In the genomic region with DNA sequence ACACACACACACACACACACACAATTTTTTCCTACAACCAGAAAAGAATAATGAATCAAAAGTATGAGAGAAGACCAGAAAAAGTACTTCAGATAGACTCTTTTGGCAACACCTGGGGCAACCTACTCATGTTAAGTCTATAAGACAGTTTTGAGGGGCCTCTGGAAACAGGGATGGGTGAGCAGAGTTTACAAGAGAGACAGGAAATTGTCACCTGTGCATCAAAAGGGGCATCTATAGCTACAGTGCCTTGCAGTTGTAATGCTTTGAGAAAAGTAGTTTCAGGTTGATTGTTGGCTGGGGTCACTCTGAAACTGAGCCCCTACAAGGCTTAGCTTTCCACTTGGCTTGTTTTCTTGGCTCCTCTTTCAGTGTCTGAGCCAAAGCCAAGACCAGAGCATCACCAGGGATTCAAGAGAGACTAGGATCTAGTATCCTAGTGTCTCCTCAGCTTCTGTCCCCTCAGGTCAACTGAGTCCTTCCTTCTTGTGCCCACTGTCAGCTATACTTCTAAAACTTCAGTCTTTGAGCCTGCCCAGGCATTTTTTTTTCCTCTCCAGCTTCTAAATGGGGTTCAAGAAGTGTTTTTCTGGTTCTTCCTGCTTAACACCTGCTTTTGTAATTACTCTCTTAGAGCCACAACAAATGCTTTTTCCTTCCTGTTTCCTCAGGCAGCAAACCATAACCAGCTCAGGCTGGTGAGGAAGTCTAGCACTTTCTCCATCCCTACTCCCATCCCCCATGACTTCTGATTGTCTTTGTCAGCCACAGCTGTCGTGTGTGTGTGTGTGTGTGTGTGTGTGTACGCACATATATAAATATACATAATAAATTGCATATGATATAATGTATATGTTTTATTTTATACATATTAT, we compare ENCODE assay signal across 11 mouse cellular contexts. TPM values are rescaled to one million over a fixed set of nuclear protein-coding genes. Genes with fewer than 3 reads are reported as not detected.
A peak's percentile ranks its signal among the peaks of the same experiment; 100 is the strongest.
DNase-seq lines count a peak whose midpoint lies in the region; TF ChIP-seq lines count a peak whose summit lies in the region.
"Had no signal": no experiment of that assay in that cellular context is flagged by ENCODE, and none has a peak within 500 bp of the region (broad histone marks: within the 10 kb centered on the region; RNA-seq: fewer than 3 reads in every experiment).

No protein-coding gene starts in this region.

- H3K4me3 ChIP-seq in lung, adult 2 months (replicated peaks; ENCODE audit: extremely low read depth, low read depth, low read length) = no peak overlapping the region
- H3K4me3 ChIP-seq: embryonic facial prominence, embryonic 13.5 days had no signal

- TF ChIP-seq POLR2A in lung, adult 2 months (IDR thresholded peaks at IDR 0.05; ENCODE audit: borderline replicate concordance, extremely low read depth, low read depth, low read length) = no peak

- peak; percentile 6 to 21 for DNase-seq in cerebellum, postnatal 14 days
- no peak for DNase-seq in cerebellum, adult 11 months
- DNase-seq in lung, postnatal 36 days = peak; percentile 12
- DNase-seq in lung, adult 2 months = no peak
- DNase-seq in heart, postnatal 10 days = peak; percentile 36 to 44
- DNase-seq in thymus, postnatal 36 days = peak; percentile 32 to 57
- no peak for DNase-seq in urinary bladder, postnatal 10 days (ENCODE audit: low spot score)
- no peak for DNase-seq in layer of hippocampus, adult 11-12 months (ENCODE audit: low spot score)

- no peak for TF ChIP-seq CTCF in lung, adult 2 months (IDR thresholded peaks at IDR 0.05; ENCODE audit: insufficient read depth, low read length)

- WGBS in lung, adult 2 months = 34% methylated on average over 2 of the region's 2 CpGs

- intact Hi-C loops in heart, postnatal 10 days (cut with DNase I) = no loop called here

- no peaks in the 10 kb centered on the region; the same call in 1 of the 2 replicates for H3K4me1 ChIP-seq in lung, adult 2 months (ENCODE audit: control insufficient read depth, insufficient read depth, low read length)
- H3K4me1 ChIP-seq: embryonic facial prominence, embryonic 13.5 days had no signal

RNA-seq across cellular contexts. Expression of gene Wnk1, which starts 17.4 kb away (rescaled TPM):
- polyA plus RNA-seq in lung, adult 2 months (2012; rRNA removed) = 131 and 136 TPM in 2 replicates
- 100 to 1,000 TPM; 320 to 335 TPM for total RNA-seq in heart, postnatal 10 days (2021)

RNA-seq across cellular contexts. Expression of gene Ninj2, which starts 37.2 kb away (rescaled TPM):
- polyA plus RNA-seq in lung, adult 2 months (2012; rRNA removed) = 0.26 and 0.35 TPM in 2 replicates
- not detected for total RNA-seq in heart, postnatal 10 days (2021)
- total RNA-seq: gastrocnemius, adult 8-10 months had no signal
- polyA plus RNA-seq: embryonic facial prominence, embryonic 13.5 days; intestine, postnatal 0 days had no signal

Comparison
In these comparisons a context has a peak if more than half of its experiments do, and no peak if none do; other contexts are left out.
1. DNase-seq: peak in cerebellum, postnatal 14 days (2 of 2), lung, postnatal 36 days (single experiment), heart, postnatal 10 days (2 of 2) and thymus, postnatal 36 days (2 of 2); none in cerebellum, adult 11 months (single experiment), lung, adult 2 months (single experiment), urinary bladder, postnatal 10 days (single experiment) and layer of hippocampus, adult 11-12 months (single experiment).